Mouse (Mus musculus) B cell, adult (primary cell): ENCODE data around the gene Cep44. TPM values are rescaled to one million over a fixed set of nuclear protein-coding genes. Genes with fewer than 3 reads are reported as not detected.

Experiments used
- total RNA-seq: library from RNA; stranded (reverse); gene quantifications from 4 replicates; pipeline ENCODE4 v1.2.4, GENCODE M21; 2023; ENCODE audit not compliant: inconsistent age

The Cep44 gene
- total RNA-seq: 34.8 to 42.6 TPM (median 36.3 TPM) in 4 replicates

GRCm38 (mm10) chr8:56550558-56551360 lies at the start of gene Cep44, which contains the start of gene Fbxo8:
TSS of gene Cep44 (minus strand) at chr8:56551047.
TSS of gene Fbxo8 (plus strand) at chr8:56551090.

Other genes with a start within 250 kb of the Cep44 start
- gene Fbxo8, start within 50 bp of the Cep44 start, total RNA-seq: 38.7 to 46.3 TPM (median 40.8 TPM) in 4 replicates